Mouse (Mus musculus): ENCODE measurements around the gene 9930022D16Rik. TPM values are rescaled to one million over a fixed set of nuclear protein-coding genes. Genes with fewer than 3 reads are reported as not detected.
A peak's percentile ranks its signal among the peaks of the same experiment; 100 is the strongest.

9930022D16Rik gene
- polyA plus RNA-seq, 1 experiment from 2014 or later: not detected

DNA sequence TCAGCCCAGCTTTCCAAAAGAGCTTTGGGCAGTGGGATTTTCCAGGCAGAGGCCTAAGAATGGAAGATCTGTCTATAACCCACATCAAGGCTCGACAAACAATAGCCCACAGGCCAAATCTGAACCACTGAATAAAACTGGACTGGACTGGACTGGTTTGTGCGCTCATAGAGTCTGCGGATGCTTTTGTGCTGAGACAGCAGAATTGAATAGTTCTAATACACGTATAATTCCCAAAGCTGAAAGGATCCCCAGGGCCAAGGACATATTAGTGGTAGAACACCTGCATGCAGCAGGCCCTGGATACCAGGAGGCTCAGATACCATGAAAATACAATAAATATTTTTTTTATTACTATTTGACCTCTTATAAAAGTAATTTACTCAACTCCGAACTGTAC lies 42.5 kb downstream of the 9930022D16Rik start:
- Histone ChIP-seq H3K27me3 (no peaks in the 10 kb centered on the region), H3K9ac (no peak overlapping the region), H3K4me3 (replicated peaks) (no peak overlapping the region), H3K9me3 (replicated peaks) (no peaks in the 10 kb centered on the region), H3K36me3 (replicated peaks) (peaks cover 100% of the 10 kb centered on the region), H3K4me1 (replicated peaks) (peaks cover 7% of the 10 kb centered on the region), H3K4me2 (no peak overlapping the region), H3K27ac (replicated peaks) (no peak overlapping the region)
- WGBS (ENCODE audit: insufficient replicate concordance): 94% methylated on average over 5 of the region's 5 CpGs
- no peak for ATAC-seq (ENCODE audit: insufficient read depth)

DNA sequence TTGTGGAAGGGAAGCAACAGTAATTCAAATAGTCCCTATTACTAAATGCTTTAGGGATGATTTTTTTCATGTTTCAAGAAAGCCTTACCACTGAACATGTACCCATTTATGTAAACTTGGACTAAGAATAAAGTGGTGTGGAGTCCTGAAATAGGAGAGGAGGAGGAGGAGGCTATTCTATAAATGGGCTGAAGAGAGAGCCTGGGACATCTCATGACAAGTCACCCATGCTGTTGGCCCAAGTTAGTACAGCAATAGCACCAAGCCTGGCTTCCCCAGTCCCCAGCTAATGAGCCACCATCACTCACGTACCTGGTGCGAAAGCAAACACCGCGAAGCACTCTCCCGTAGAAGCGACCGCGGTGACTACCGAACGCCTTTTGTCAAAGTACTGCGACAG lies 44.4 kb downstream of the 9930022D16Rik start:
- H3K27ac ChIP-seq (replicated peaks): no peak overlapping the region
- no peak overlapping the region for H3K9ac ChIP-seq
- peaks cover 14% of the 10 kb centered on the region for H3K4me1 ChIP-seq (replicated peaks)
- ATAC-seq (ENCODE audit: insufficient read depth): no peak
- H3K36me3 ChIP-seq (replicated peaks): peaks cover 100% of the 10 kb centered on the region
- no peak overlapping the region for H3K4me2 ChIP-seq
- H3K27me3 ChIP-seq: no peaks in the 10 kb centered on the region
- no peak overlapping the region for H3K4me3 ChIP-seq (replicated peaks)
- WGBS (ENCODE audit: insufficient replicate concordance): 95% methylated on average over 11 of the region's 11 CpGs
- no peaks in the 10 kb centered on the region for H3K9me3 ChIP-seq (replicated peaks)

DNA sequence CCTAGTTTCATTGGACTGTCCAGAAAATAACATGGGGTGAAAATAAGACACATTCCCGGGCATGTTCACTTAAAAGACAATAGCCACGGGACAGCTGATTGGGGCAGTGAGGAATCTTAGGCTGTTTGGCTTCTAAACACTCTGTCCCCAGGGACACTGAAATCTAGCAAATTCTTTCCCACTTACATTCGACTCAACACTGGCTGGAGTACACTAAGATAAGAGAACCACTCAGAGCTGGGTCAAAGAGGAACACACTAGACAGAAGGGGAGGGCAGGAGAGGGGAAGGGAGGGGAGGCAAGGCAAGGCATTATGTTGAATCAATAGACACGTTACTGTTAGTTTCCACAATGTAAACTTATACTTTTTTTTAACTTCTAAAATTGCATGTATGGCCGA lies 46.9 kb downstream of the 9930022D16Rik start:
- H3K4me3 ChIP-seq (replicated peaks): no peak overlapping the region
- H3K27ac ChIP-seq (replicated peaks): peak overlapping the region; percentile 14; the same call in 1 of the 2 replicates
- no peak overlapping the region for H3K9ac ChIP-seq
- 48% methylated on average over 5 of the region's 5 CpGs for WGBS (ENCODE audit: insufficient replicate concordance)
- ATAC-seq (ENCODE audit: insufficient read depth): no peak
- no peak overlapping the region for H3K4me2 ChIP-seq
- peaks cover 100% of the 10 kb centered on the region for H3K36me3 ChIP-seq (replicated peaks)
- H3K4me1 ChIP-seq (replicated peaks): peaks cover 29% of the 10 kb centered on the region
- H3K9me3 ChIP-seq (replicated peaks): no peaks in the 10 kb centered on the region
- no peaks in the 10 kb centered on the region for H3K27me3 ChIP-seq

DNA sequence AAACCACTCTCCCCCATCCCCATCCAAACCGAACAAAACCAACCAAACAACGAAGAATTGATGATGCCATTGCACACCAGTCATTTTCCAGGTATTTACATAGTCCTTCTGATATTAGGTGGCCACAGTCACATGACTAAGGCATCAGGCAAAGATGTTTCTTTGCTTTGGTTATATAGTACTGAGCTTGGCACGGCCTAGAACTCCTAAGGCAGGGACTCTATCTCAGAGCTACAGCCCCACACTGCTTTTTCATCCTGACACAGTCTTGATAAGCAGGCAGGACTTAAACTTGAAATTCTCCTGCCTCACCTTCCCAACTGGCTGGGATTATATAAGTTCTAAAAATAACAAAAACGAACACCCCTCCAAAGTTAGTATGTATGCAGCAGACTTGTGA lies 51.4 kb downstream of the 9930022D16Rik start:
- ATAC-seq (ENCODE audit: insufficient read depth): peak; percentile 88
- Histone ChIP-seq H3K36me3 (replicated peaks) (peaks cover 93% of the 10 kb centered on the region), H3K9ac (0 out of 2 replicates have a peak overlapping the region, but pooled peaks have one; percentile 37), H3K27me3 (no peaks in the 10 kb centered on the region), H3K4me1 (replicated peaks) (peaks cover 69% of the 10 kb centered on the region), H3K9me3 (replicated peaks) (no peaks in the 10 kb centered on the region), H3K4me3 (replicated peaks) (no peak overlapping the region; the same call in 1 of the 2 replicates), H3K4me2 (peak overlapping the region; percentile 36), H3K27ac (replicated peaks) (peak overlapping the region; percentile 84)
- 44% methylated on average over 4 of the region's 4 CpGs for WGBS (ENCODE audit: insufficient replicate concordance)

DNA sequence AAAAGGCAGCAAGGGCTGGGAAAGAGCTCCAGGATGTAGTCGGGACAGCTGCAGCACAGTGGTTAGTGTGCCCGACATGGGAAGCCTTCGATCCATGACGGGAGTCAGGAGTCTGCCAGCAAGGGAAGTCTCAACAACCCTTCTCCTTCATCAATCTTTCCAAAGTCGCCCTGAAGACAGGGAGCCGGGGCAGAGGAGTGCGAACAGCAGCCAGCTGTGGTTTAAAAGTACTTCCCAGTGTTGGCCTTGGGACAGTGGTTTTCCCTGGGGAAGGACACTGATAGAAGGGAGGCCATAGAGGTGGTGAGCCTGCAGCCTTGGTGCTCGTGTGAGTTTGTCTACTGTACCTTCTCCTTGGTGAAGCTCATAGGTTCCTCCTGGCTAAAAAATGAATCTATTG lies 53.3 kb downstream of the 9930022D16Rik start:
- peak overlapping the region; percentile 49; the same call in 1 of the 2 replicates for H3K27ac ChIP-seq (replicated peaks)
- no peaks in the 10 kb centered on the region for H3K27me3 ChIP-seq
- H3K9me3 ChIP-seq (replicated peaks): no peaks in the 10 kb centered on the region
- WGBS (ENCODE audit: insufficient replicate concordance): 84% methylated on average over 8 of the region's 8 CpGs
- 0 out of 2 replicates have a peak overlapping the region, but pooled peaks have one; percentile 0 for H3K4me2 ChIP-seq
- ATAC-seq (ENCODE audit: insufficient read depth): no peak
- H3K4me1 ChIP-seq (replicated peaks): peaks cover 85% of the 10 kb centered on the region
- H3K4me3 ChIP-seq (replicated peaks): no peak overlapping the region
- H3K9ac ChIP-seq: no peak overlapping the region
- H3K36me3 ChIP-seq (replicated peaks): peaks cover 74% of the 10 kb centered on the region

DNA sequence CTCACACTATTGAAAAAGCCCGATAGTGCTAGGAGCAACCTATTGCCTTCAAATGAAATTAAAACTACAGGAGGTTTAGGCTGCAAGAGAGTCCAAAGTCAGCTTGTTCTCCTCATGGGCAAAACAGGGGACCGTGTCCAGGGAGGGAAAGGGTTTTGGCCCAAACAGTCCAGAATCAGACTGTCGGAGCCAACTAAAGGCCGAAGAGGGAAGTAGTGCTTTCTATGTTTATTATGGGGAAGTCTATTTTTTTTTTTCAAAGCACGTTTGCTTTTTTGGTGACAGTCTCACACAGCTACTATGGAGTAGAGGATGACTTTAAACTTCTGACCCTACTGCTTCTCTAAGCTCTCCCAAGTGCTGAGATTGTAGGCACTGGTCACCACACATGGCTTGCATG lies 54.4 kb downstream of the 9930022D16Rik start:
- Histone ChIP-seq H3K9ac (no peak overlapping the region), H3K4me2 (peak overlapping the region; percentile 19; the same call in 1 of the 2 replicates), H3K9me3 (replicated peaks) (no peaks in the 10 kb centered on the region), H3K27ac (replicated peaks) (peak overlapping the region; percentile 49; the same call in 1 of the 2 replicates), H3K4me1 (replicated peaks) (peaks cover 75% of the 10 kb centered on the region), H3K36me3 (replicated peaks) (peaks cover 63% of the 10 kb centered on the region), H3K27me3 (no peaks in the 10 kb centered on the region), H3K4me3 (replicated peaks) (no peak overlapping the region)
- WGBS (ENCODE audit: insufficient replicate concordance): 59% methylated on average over 5 of the region's 5 CpGs
- no peak for ATAC-seq (ENCODE audit: insufficient read depth)

Small RNA genes lying within 50 kb of the gene (microRNA-seq; reads per million reads assigned to microRNA genes)
- gene Gm25540: not detected

Other genes with a start within 250 kb of the 9930022D16Rik start
- 0.03 TPM in 1 of 2 replicates, not detected in the other for gene Rgs9, start 115.8 kb upstream of the 9930022D16Rik start, polyA plus RNA-seq (2015; fragmentation: Nextera tagmentation; extraction: Ambion mirVana)
- gene Gna13, start 51.1 kb upstream of the 9930022D16Rik start, polyA plus RNA-seq (2015; fragmentation: Nextera tagmentation; extraction: Ambion mirVana): 13.3 and 14.7 TPM in 2 replicates
- gene Amz2, start 12.0 kb downstream of the 9930022D16Rik start, polyA plus RNA-seq (2015; fragmentation: Nextera tagmentation; extraction: Ambion mirVana): 10.8 and 11.1 TPM in 2 replicates
- 3.4 and 3.7 TPM in 2 replicates for gene Arsg, start 59.5 kb downstream of the 9930022D16Rik start, polyA plus RNA-seq (2015; fragmentation: Nextera tagmentation; extraction: Ambion mirVana)
- gene Slc16a6, start 59.7 kb downstream of the 9930022D16Rik start, polyA plus RNA-seq (2015; fragmentation: Nextera tagmentation; extraction: Ambion mirVana): 38.9 and 39.1 TPM in 2 replicates
- gene Wipi1, start 198.1 kb downstream of the 9930022D16Rik start, polyA plus RNA-seq (2015; fragmentation: Nextera tagmentation; extraction: Ambion mirVana): 24.2 and 25.9 TPM in 2 replicates
- gene Prkar1a, start 235.5 kb downstream of the 9930022D16Rik start, polyA plus RNA-seq (2015; fragmentation: Nextera tagmentation; extraction: Ambion mirVana): 108 and 113 TPM in 2 replicates